Comparison of ENCODE assay signal across 10 mouse cellular contexts in the genomic region with DNA sequence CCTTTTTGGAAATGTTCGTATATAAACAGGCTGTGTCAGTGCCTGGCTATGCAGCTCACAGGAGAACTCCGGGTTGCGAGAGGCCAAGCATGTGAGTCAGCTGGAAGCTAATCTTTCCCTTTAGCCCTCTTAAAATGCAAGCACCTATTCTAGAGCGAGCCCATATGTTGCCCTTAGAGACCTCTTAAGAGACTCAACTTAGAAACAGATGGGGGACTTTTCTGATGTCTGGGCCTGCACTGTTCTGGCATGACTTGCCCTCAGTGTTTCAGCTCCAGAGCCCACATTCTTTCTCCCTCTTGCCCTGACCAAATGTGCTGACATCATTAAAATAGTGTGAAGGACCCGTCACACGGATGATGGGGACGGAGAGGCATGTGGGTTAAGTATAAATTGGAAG. TPM values are rescaled to one million over a fixed set of nuclear protein-coding genes. Genes with fewer than 3 reads are reported as not detected.
A peak's percentile ranks its signal among the peaks of the same experiment; 100 is the strongest.
DNase-seq lines count a peak whose midpoint lies in the region; ATAC-seq and TF ChIP-seq lines count a peak whose summit lies in the region.
"Had no signal": no experiment of that assay in that cellular context is flagged by ENCODE, and none has a peak within 500 bp of the region (broad histone marks: within the 10 kb centered on the region; RNA-seq: fewer than 3 reads in every experiment).

No protein-coding gene starts in this region.

- H3K4me1 ChIP-seq in liver, adult 2 months (ENCODE audit: control insufficient read depth, insufficient read depth, low read length) = peaks cover 29% of the 10 kb centered on the region
- peaks cover 10% of the 10 kb centered on the region; the same call in 1 of the 2 replicates for H3K4me1 ChIP-seq in intestine, postnatal 0 days (replicated peaks; ENCODE audit: control insufficient read depth, insufficient read depth, low read length)

- H3K27ac ChIP-seq in liver, adult 2 months (replicated peaks; ENCODE audit: insufficient read depth, low read depth, low read length) = peak overlapping the region; percentile 73
- peak overlapping the region; percentile 60 for H3K27ac ChIP-seq in intestine, postnatal 0 days (ENCODE audit: low read depth, low read length)

- peaks cover 21% of the 10 kb centered on the region for H3K79me2 ChIP-seq in liver, adult 2 months (ENCODE audit: control insufficient read depth, insufficient read depth, low read length)

- 14% methylated on average over 7 of the region's 7 CpGs for WGBS in liver, adult 2 months
- 51% methylated on average over 7 of the region's 7 CpGs for WGBS in intestine, postnatal 0 days

- no peak for ATAC-seq in intestine, postnatal 0 days

- peak overlapping the region; percentile 37 for H3K9ac ChIP-seq in liver, adult 2 months (ENCODE audit: low read depth, low read length)
- no peak overlapping the region for H3K9ac ChIP-seq in intestine, postnatal 0 days (ENCODE audit: low read depth, low read length)

- no peak for TF ChIP-seq POLR2A in liver, adult 2 months (IDR thresholded peaks at IDR 0.05; ENCODE audit: extremely low read depth, insufficient read depth, low read length)

- no peaks in the 10 kb centered on the region for H3K27me3 ChIP-seq in liver, adult 2 months (ENCODE audit: control insufficient read depth, insufficient read depth, low read length)
- H3K27me3 ChIP-seq in intestine, postnatal 0 days (replicated peaks; ENCODE audit: control insufficient read depth, insufficient read depth, low read length) = no peaks in the 10 kb centered on the region

- peak; percentile 58 for DNase-seq in liver, adult 2 months (ENCODE audit: extremely low read depth, low read depth, low spot score)
- DNase-seq in liver = no peak
- DNase-seq in heart, adult 18-20 months = peak; percentile 28 to 49
- DNase-seq in retina, embryonic 14.5 days (ENCODE audit: low spot score) = peak; percentile 33
- DNase-seq in adrenal gland, adult 2 months = no peak
- no peak for DNase-seq in right cerebral cortex, postnatal 10 days (ENCODE audit: low spot score in 2 of 2)
- DNase-seq in layer of hippocampus, postnatal 14 days (ENCODE audit: low spot score in 2 of 2) = no peak
- DNase-seq: thymus, adult 18-20 months had no signal

- TF ChIP-seq CTCF in liver, adult 2 months (IDR thresholded peaks at IDR 0.05; ENCODE audit: low read depth, low read length) = no peak
- TF ChIP-seq CTCF in intestine, postnatal 0 days (IDR thresholded peaks at IDR 0.05; ENCODE audit: low read depth) = no peak

- peak overlapping the region; percentile 97 for H3K4me3 ChIP-seq in liver, adult 2 months (ENCODE audit: insufficient read depth, low read depth, low read length)
- no peak overlapping the region; the same call in 1 of the 2 replicates for H3K4me3 ChIP-seq in intestine, postnatal 0 days (ENCODE audit: low read depth, low read length)

- no peaks in the 10 kb centered on the region for H3K9me3 ChIP-seq in intestine, postnatal 0 days (ENCODE audit: control insufficient read depth)

- H3K36me3 ChIP-seq in liver, adult 2 months (ENCODE audit: control insufficient read depth, insufficient read depth, low read length) = no peaks in the 10 kb centered on the region
- no peaks in the 10 kb centered on the region; the same call in 1 of the 2 replicates for H3K36me3 ChIP-seq in intestine, postnatal 0 days (ENCODE audit: control insufficient read depth, insufficient read depth)

- H3K4me2 ChIP-seq in intestine, postnatal 0 days (replicated peaks; ENCODE audit: low read depth) = peak overlapping the region; percentile 63

RNA-seq across cellular contexts. Expression of a gene that starts 2.1 kb away (rescaled TPM):
- 221 and 249 TPM in 2 replicates for total RNA-seq in liver, adult 2 months (2014; rRNA removed)
- polyA plus RNA-seq in liver, adult 2 months (2012; rRNA removed) = 475 and 543 TPM in 2 replicates
- 10 to 100 TPM; 31.5 to 38.1 TPM for total RNA-seq in heart, adult 18-20 months (2021)
- 28.4 and 30.1 TPM in 2 replicates for polyA plus RNA-seq in intestine, postnatal 0 days (2015; fragmentation: Nextera tagmentation; extraction: Ambion mirVana)
- 10 to 100 TPM; 49.6 to 71.8 TPM for total RNA-seq in adrenal gland, adult 2 months (2021)
- polyA plus RNA-seq in adrenal gland, adult 2 months (2012; rRNA removed) = 66.6 and 82.6 TPM in 2 replicates
- total RNA-seq in layer of hippocampus, postnatal 14 days (2021) = 10 to 100 TPM; 36.7 to 38.3 TPM

RNA-seq across cellular contexts. Expression of a gene that starts 59.1 kb away (rescaled TPM):
- total RNA-seq in liver, adult 2 months (2014; rRNA removed) = not detected in 2 replicates
- polyA plus RNA-seq in liver, adult 2 months (2012; rRNA removed) = not detected in 2 replicates
- not detected for total RNA-seq in heart, adult 18-20 months (2021)
- polyA plus RNA-seq in intestine, postnatal 0 days (2015; fragmentation: Nextera tagmentation; extraction: Ambion mirVana) = 0.01 TPM in 1 of 2 replicates, not detected in the other
- total RNA-seq in adrenal gland, adult 2 months (2021) = under 1 TPM in 1 of 2 experiments, not detected in 1; 0.10 TPM
- polyA plus RNA-seq in adrenal gland, adult 2 months (2012; rRNA removed) = 0.02 TPM in 1 of 2 replicates, not detected in the other
- not detected for total RNA-seq in layer of hippocampus, postnatal 14 days (2021)
- total RNA-seq: granulocyte monocyte progenitor cell, adult 5-6 weeks had no signal

Comparison
In these comparisons a context has a peak if more than half of its experiments do, and no peak if none do; other contexts are left out.
1. DNase-seq: peak in liver, adult 2 months (single experiment), heart, adult 18-20 months (2 of 2) and retina, embryonic 14.5 days (single experiment); none in liver (single experiment), adrenal gland, adult 2 months (single experiment), right cerebral cortex, postnatal 10 days (0 of 2) and layer of hippocampus, postnatal 14 days (0 of 2).